Mouse (Mus musculus) MEL (cell line): ENCODE measurements around the gene Oaz1.

Experiments used
- CTCF ChIP-seq, 3 experiments: IDR thresholded peaks in 2 of 3; conservative IDR thresholded peaks in 1 of 3; 2 replicates each; pipeline ENCODE4 v1.5.1; 2011 to 2012; ENCODE audit warnings: low read length in 3 of 3, low read depth in 2 of 3, mild to moderate bottlenecking in 2 of 3, improper control_type of control experiment in 1 of 3, inconsistent platforms in 1 of 3, mixed read lengths in 1 of 3, moderate library complexity in 1 of 3; ENCODE audit not compliant: control insufficient read depth in 1 of 3, insufficient read depth in 1 of 3, poor library complexity in 1 of 3, severe bottlenecking in 1 of 3
- E2F4 ChIP-seq: IDR thresholded peaks from 2 replicates; pipeline ENCODE4 v1.6.1; 2011; ENCODE audit warnings: low read depth, low read length, improper control_type of control experiment, borderline replicate concordance
- EP300 ChIP-seq, 2 experiments: IDR thresholded peaks; 2 replicates each; pipeline ENCODE4 v1.6.1; 2011; ENCODE audit warnings: improper control_type of control experiment in 2 of 2, low read length in 2 of 2, low read depth in 1 of 2, mild to moderate bottlenecking in 1 of 2
- POLR2A ChIP-seq, 2 experiments: IDR thresholded peaks; 2 replicates each; pipeline ENCODE4 v1.6.1; 2011 to 2012; ENCODE audit warnings: low read length in 2 of 2, mild to moderate bottlenecking in 2 of 2, control low read depth in 1 of 2, improper control_type of control experiment in 1 of 2, low read depth in 1 of 2, moderate library complexity in 1 of 2; ENCODE audit not compliant: control insufficient read depth in 1 of 2, insufficient read depth in 1 of 2, poor library complexity in 1 of 2
- RAD21 ChIP-seq: IDR thresholded peaks from 2 replicates; pipeline ENCODE4 v1.6.1; 2011; ENCODE audit warnings: mild to moderate bottlenecking, low read depth, low read length, improper control_type of control experiment

GRCm38 (mm10) chr10:80808099-80808984 is 18.1 kb upstream of the Oaz1 start:
- TF ChIP-seq RAD21: no peak
- no peak for TF ChIP-seq E2F4
- TF ChIP-seq CTCF (IDR thresholded peaks at IDR 0.05 in 2 of 3, conservative IDR thresholded peaks at IDR 0.05 in 1 of 3; ENCODE audit: control insufficient read depth in 1 of 3, insufficient read depth in 1 of 3, low read depth in 2 of 3, low read length in 3 of 3, poor library complexity in 1 of 3, severe bottlenecking in 1 of 3): no peak
- no peak for TF ChIP-seq POLR2A (IDR thresholded peaks at IDR 0.05; ENCODE audit: control insufficient read depth in 1 of 2, insufficient read depth in 1 of 2, low read depth in 1 of 2, low read length in 2 of 2, poor library complexity in 1 of 2)
- no peak for TF ChIP-seq EP300 (IDR thresholded peaks at IDR 0.05; ENCODE audit: low read depth in 1 of 2, low read length in 2 of 2)
